Mouse (Mus musculus): Measurements from ENCODE around the gene Abcg5. TPM values are rescaled to one million over a fixed set of nuclear protein-coding genes. Genes with fewer than 3 reads are reported as not detected.

The Abcg5 gene
- total RNA-seq, 2 experiments from 2014 or later, result not detected

GRCm38 (mm10) chr17:84616526-84617074 lies 66.2 kb downstream of the Abcg5 start:
- no peak for DNase-seq (ENCODE audit: low spot score in 2 of 2)

- DNase-seq (ENCODE audit: low spot score in 2 of 2), result no peak
Measured at GRCm38 (mm10) chr17:84615811-84616210, 67.0 kb downstream of the Abcg5 start.

GRCm38 (mm10) chr17:84611971-84612370 lies 70.8 kb downstream of the Abcg5 start:
- no peak for DNase-seq (ENCODE audit: low spot score in 2 of 2)

- no peak for DNase-seq (ENCODE audit: low spot score in 2 of 2)
Measured at GRCm38 (mm10) chr17:84611500-84611899, 71.3 kb downstream of the Abcg5 start.

- no peak for DNase-seq (ENCODE audit: low spot score in 2 of 2)
Measured at GRCm38 (mm10) chr17:84608606-84609005, 74.2 kb downstream of the Abcg5 start.

Other genes with a start within 250 kb of the Abcg5 start
- 10 to 100 TPM; 11.7 to 14.5 TPM for gene Thada, start 216.8 kb downstream of the Abcg5 start, total RNA-seq (2021)
- gene Plekhh2, start 171.1 kb downstream of the Abcg5 start, total RNA-seq (2021), result 1 to 10 TPM; 4.4 to 5.2 TPM
- gene Dync2li1, start 56.5 kb downstream of the Abcg5 start, total RNA-seq (2021), result 10 to 100 TPM; 21.9 to 23.9 TPM
- not detected for gene Abcg8, start 6.7 kb downstream of the Abcg5 start, total RNA-seq (2021)
- gene Lrpprc, start 107.8 kb upstream of the Abcg5 start, total RNA-seq (2021), result 10 to 100 TPM; 67.2 to 75.3 TPM